Mouse (Mus musculus) liver, embryonic 14.5 days (tissue): ENCODE results near the gene Cfap43. TPM values are rescaled to one million over a fixed set of nuclear protein-coding genes. Genes with fewer than 3 reads are reported as not detected.

Source experiments
- ATAC-seq: fragments of 200-750 bp; cut with Nextera tagmentation; 2 replicates; pipeline ENCODE4 v1.8.0; 2017; ENCODE audit warnings: moderate number of reproducible peaks, mild to moderate bottlenecking, moderate library complexity; ENCODE audit not compliant: insufficient read depth
- DNase-seq, 3 experiments: peaks; one replicate each; pipeline ENCODE4 v3.0.0-alpha.2; 2012 to 2013; ENCODE audit warnings: low read depth in 3 of 3, low spot score in 3 of 3
- H3K27ac ChIP-seq: fragments of 300-500 bp; sonication (generic); 2 replicates; pipeline ENCODE4 v1.5.1; 2014; ENCODE audit warnings: moderate library complexity, mild to moderate bottlenecking, control low read depth, inconsistent platforms
- H3K27me3 ChIP-seq: fragments of 300-500 bp; sonication (generic); 2 replicates; pipeline ENCODE4 v1.6.1; 2014; ENCODE audit warnings: mild to moderate bottlenecking, low read length, moderate library complexity; ENCODE audit not compliant: control insufficient read depth, insufficient read depth
- H3K36me3 ChIP-seq: fragments of 300-500 bp; sonication (generic); replicated peaks from 2 replicates; pipeline ENCODE4 v1.6.1; 2014; ENCODE audit warnings: low read depth; ENCODE audit not compliant: control insufficient read depth, insufficient read depth
- H3K4me1 ChIP-seq, 2 experiments: fragments of 200-500 bp in 1 of 2; fragments of 300-500 bp in 1 of 2; sonication (generic) in 1 of 2; replicated peaks; 2 replicates each; pipeline ENCODE4 v1.6.1; 2012 to 2014; ENCODE audit warnings: antibody characterized with exemption in 1 of 2, inconsistent platforms in 1 of 2, low read length in 1 of 2; ENCODE audit not compliant: control insufficient read depth in 2 of 2, insufficient read depth in 2 of 2
- H3K4me2 ChIP-seq: fragments of 300-500 bp; sonication (generic); 2 replicates; pipeline ENCODE4 v1.6.1; 2014; ENCODE audit warnings: low read depth, mild to moderate bottlenecking, control low read depth, moderate library complexity
- H3K4me3 ChIP-seq, 2 experiments: fragments of 200-500 bp in 1 of 2; fragments of 300-500 bp in 1 of 2; sonication (generic) in 1 of 2; 2 replicates each; pipeline ENCODE4 v1.5.1; 2012 to 2014; ENCODE audit warnings: low read depth in 2 of 2, low read length in 2 of 2, mild to moderate bottlenecking in 2 of 2, control low read depth in 1 of 2, inconsistent platforms in 1 of 2, moderate library complexity in 1 of 2; ENCODE audit not compliant: insufficient read depth in 1 of 2
- H3K9ac ChIP-seq: fragments of 300-500 bp; sonication (generic); replicated peaks from 2 replicates; pipeline ENCODE4 v1.6.1; 2014; ENCODE audit warnings: mild to moderate bottlenecking, control low read depth, moderate library complexity
- H3K9me3 ChIP-seq: fragments of 300-500 bp; sonication (generic); 2 replicates; pipeline ENCODE4 v1.6.1; 2016; ENCODE audit warnings: low read length, mixed read lengths; ENCODE audit not compliant: control insufficient read depth
- CTCF ChIP-seq: IDR thresholded peaks from 2 replicates; pipeline ENCODE4 v1.5.1; 2016; ENCODE audit warnings: antibody characterized with exemption, low read depth, control low read depth
- EP300 ChIP-seq: IDR thresholded peaks from 2 replicates; pipeline ENCODE4 v1.6.1; 2016; ENCODE audit warnings: antibody characterized with exemption, low read depth
- WGBS: fragments of 180-500 bp; shearing (Covaris S2); extraction: QIAGEN DNeasy Blood & Tissue Kit; methylation state at CpG from one replicate; pipeline ENCODE4 v1.1.7; 2014; ENCODE audit not compliant: insufficient replicate concordance; 5-methylcytosine and 5-hydroxymethylcytosine counted together
- polyA plus RNA-seq, 2 experiments: library from polyadenylated mRNA; depleted of rRNA in 1 of 2; stranded (reverse) in 1 of 2; unstranded in 1 of 2; fragments of >200 nt; fragmentation: Nextera tagmentation in 1 of 2; extraction: Ambion mirVana in 1 of 2; gene quantifications; 2 replicates each; pipeline versions ENCODE4 v1.2.1 to v1.2.3; 2012 to 2014

The Cfap43 gene
- polyA plus RNA-seq, 2 experiments = 0.05 TPM; not detected in 1

- no peak for DNase-seq
- no peak for TF ChIP-seq EP300
- TF ChIP-seq CTCF = no peak
- no peaks in the 10 kb centered on the region for H3K9me3 ChIP-seq
- no peak overlapping the region for H3K4me2 ChIP-seq
- H3K27ac ChIP-seq = no peak overlapping the region
- no peak overlapping the region for H3K4me3 ChIP-seq
- WGBS = 82% methylated on average over 2 of the region's 2 CpGs
- H3K9ac ChIP-seq = no peak overlapping the region
- H3K27me3 ChIP-seq = no peaks in the 10 kb centered on the region
- no peaks in the 10 kb centered on the region for H3K36me3 ChIP-seq
- no peak for ATAC-seq
- H3K4me1 ChIP-seq = no peaks in the 10 kb centered on the region
Measured at GRCm38 (mm10) chr19:47747072-47747471, 172.0 kb downstream of the Cfap43 start.

GRCm38 (mm10) chr19:47731931-47732330, 187.2 kb downstream of the Cfap43 start:
- DNase-seq (peak; percentile 49 to 56 (median 49)), ATAC-seq (peak; percentile 54)
- Histone ChIP-seq H3K4me2 (peak overlapping the region; percentile 76), H3K4me1 (peaks cover 8 to 10% of the 10 kb centered on the region in 2 experiments), H3K9me3 (no peaks in the 10 kb centered on the region), H3K27me3 (no peaks in the 10 kb centered on the region), H3K27ac (peak overlapping the region; percentile 72), H3K4me3 (peak overlapping the region; percentile 87 to 89), H3K36me3 (peaks cover 37% of the 10 kb centered on the region), H3K9ac (peak overlapping the region; percentile 85)
- TF ChIP-seq EP300 (no peak), CTCF (no peak)
- under 1% methylated on average over 12 of the region's 15 CpGs for WGBS

GRCm38 (mm10) chr19:47731071-47731881, 187.8 kb downstream of the Cfap43 start, which contains the start of gene Sfr1:
Gene Sfr1, plus strand, starts transcription at chr19:47731682.
- TF ChIP-seq CTCF = peak; percentile 59
- no peak for TF ChIP-seq EP300

GRCm38 (mm10) chr19:47730691-47731070, 188.4 kb downstream of the Cfap43 start:
- Histone ChIP-seq H3K4me1 (peaks cover 8 to 10% of the 10 kb centered on the region in 2 experiments), H3K9me3 (no peaks in the 10 kb centered on the region), H3K27me3 (no peaks in the 10 kb centered on the region), H3K27ac (peak overlapping the region; percentile 68), H3K9ac (peak overlapping the region; percentile 75), H3K4me2 (peak overlapping the region; percentile 90), H3K36me3 (peaks cover 27% of the 10 kb centered on the region), H3K4me3 (peak overlapping the region; percentile 74 to 87)
- ATAC-seq = peak; percentile 50
- 1% methylated on average over 12 of the region's 12 CpGs for WGBS
- TF ChIP-seq EP300 (no peak), CTCF (no peak)
- peak; percentile 64 to 84 (median 65) for DNase-seq

More at GRCm38 (mm10) chr19:47731071-47731881, 187.8 kb downstream of the Cfap43 start, which contains the start of gene Sfr1:
- WGBS = under 1% methylated on average over 71 of the region's 72 CpGs
- ATAC-seq (peak; percentile 96), DNase-seq (peak; percentile 92 to 94 (median 93))
- Histone ChIP-seq H3K9me3 (no peaks in the 10 kb centered on the region), H3K4me2 (peak within 1 kb of the TSS; percentile 90), H3K4me1 (peaks cover 8 to 10% of the 10 kb centered on the region in 2 experiments), H3K4me3 (peak within 1 kb of the TSS; percentile 87 to 89), H3K27me3 (no peaks in the 10 kb centered on the region), H3K36me3 (peaks cover 33% of the 10 kb centered on the region), H3K9ac (peak within 1 kb of the TSS; percentile 85), H3K27ac (peak within 1 kb of the TSS; percentile 72)

GRCm38 (mm10) chr19:47725643-47726140, 193.4 kb downstream of the Cfap43 start:
- no peak overlapping the region for H3K4me3 ChIP-seq
- peaks cover 5 to 7% of the 10 kb centered on the region in 2 experiments for H3K4me1 ChIP-seq
- TF ChIP-seq EP300 (no peak), CTCF (no peak)
- ATAC-seq (no peak), DNase-seq (no peak)
- H3K27me3 ChIP-seq = no peaks in the 10 kb centered on the region
- no peak overlapping the region for H3K4me2 ChIP-seq
- 68% methylated on average over 7 of the region's 7 CpGs for WGBS
- no peak overlapping the region for H3K9ac ChIP-seq
- H3K9me3 ChIP-seq = no peaks in the 10 kb centered on the region
- H3K36me3 ChIP-seq = no peaks in the 10 kb centered on the region
- no peak overlapping the region for H3K27ac ChIP-seq
